Mouse (Mus musculus) spleen, adult 2 months (tissue): ENCODE data around the gene Emilin2. TPM values are rescaled to one million over a fixed set of nuclear protein-coding genes. Genes with fewer than 3 reads are reported as not detected.

Experiments
- DNase-seq, 2 experiments: peaks; one replicate each; pipeline versions ENCODE4 v3.0.0 to v3.0.0-alpha.2; 2012 to 2021; ENCODE audit warnings: low spot score in 2 of 2, low read depth in 1 of 2
- H3K27ac ChIP-seq: fragments of 200-500 bp; 2 replicates; pipeline ENCODE4 v1.5.1; 2012; ENCODE audit warnings: low read length, inconsistent platforms; ENCODE audit not compliant: insufficient read depth
- H3K27me3 ChIP-seq: fragments of 200-500 bp; 2 replicates; pipeline ENCODE4 v1.6.1; 2012; ENCODE audit warnings: mild to moderate bottlenecking, moderate library complexity, low read length, inconsistent platforms; ENCODE audit not compliant: control insufficient read depth, insufficient read depth
- H3K36me3 ChIP-seq: fragments of 200-500 bp; 2 replicates; pipeline ENCODE4 v1.6.1; 2012; ENCODE audit warnings: mild to moderate bottlenecking, low read length, inconsistent platforms; ENCODE audit not compliant: control insufficient read depth, insufficient read depth
- H3K4me1 ChIP-seq: fragments of 200-500 bp; 2 replicates; pipeline ENCODE4 v1.6.1; 2011; ENCODE audit warnings: inconsistent platforms; ENCODE audit not compliant: control insufficient read depth, insufficient read depth, insufficient read length
- H3K4me3 ChIP-seq: fragments of 200-500 bp; 2 replicates; pipeline ENCODE4 v1.5.1; 2011; ENCODE audit warnings: mild to moderate bottlenecking, inconsistent platforms; ENCODE audit not compliant: insufficient read depth, insufficient read length; ENCODE audit errors: extremely low read depth
- CTCF ChIP-seq: fragments of 200-500 bp; IDR thresholded peaks from 2 replicates; pipeline ENCODE4 v1.5.1; 2011; ENCODE audit warnings: mild to moderate bottlenecking, inconsistent platforms; ENCODE audit not compliant: insufficient read depth, insufficient read length, insufficient replicate concordance; ENCODE audit errors: extremely low read depth
- POLR2A ChIP-seq: fragments of 200-500 bp; IDR thresholded peaks from 2 replicates; pipeline ENCODE4 v1.6.1; 2011; ENCODE audit warnings: low read depth, low read length, inconsistent platforms
- WGBS: fragments of 180-500 bp; shearing (Covaris S2); methylation state at CpG from one replicate; pipeline ENCODE4 v1.1.7; 2018; 5-methylcytosine and 5-hydroxymethylcytosine counted together
- polyA plus RNA-seq: library from polyadenylated mRNA; depleted of rRNA; stranded (reverse); fragments of >200 nt; gene quantifications from 2 replicates; pipeline ENCODE4 v1.2.3, GENCODE M21; 2012

Gene Emilin2
- polyA plus RNA-seq, 1 experiment: 20.0 TPM

DNA sequence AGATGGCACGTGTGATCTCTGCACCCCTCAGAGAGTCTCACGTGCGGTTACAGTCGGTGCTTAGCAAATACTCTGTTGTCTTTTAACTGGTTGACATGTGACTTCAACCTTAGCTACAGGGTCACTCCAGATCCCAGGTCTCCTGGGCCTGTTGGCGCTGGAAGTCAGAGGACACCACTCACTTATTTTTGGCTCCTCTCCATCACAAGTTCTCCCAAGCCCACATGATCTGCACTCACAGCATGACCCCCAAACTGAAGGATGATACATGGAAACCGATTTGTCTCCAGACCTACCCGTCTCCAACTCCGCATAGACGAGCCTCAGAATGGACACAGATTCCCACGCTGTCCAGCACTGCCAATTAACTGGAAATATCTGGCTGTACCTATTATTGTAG is 43.6 kb downstream of the Emilin2 start:
- H3K4me1 ChIP-seq: no peaks in the 10 kb centered on the region
- H3K36me3 ChIP-seq: no peaks in the 10 kb centered on the region
- no peaks in the 10 kb centered on the region for H3K27me3 ChIP-seq
- no peak overlapping the region; the same call in 1 of the 2 replicates for H3K27ac ChIP-seq
- no peak for DNase-seq
- WGBS: 86% methylated on average over 10 of the region's 10 CpGs
- no peak for TF ChIP-seq POLR2A
- no peak for TF ChIP-seq CTCF
- H3K4me3 ChIP-seq: no peak overlapping the region

DNA sequence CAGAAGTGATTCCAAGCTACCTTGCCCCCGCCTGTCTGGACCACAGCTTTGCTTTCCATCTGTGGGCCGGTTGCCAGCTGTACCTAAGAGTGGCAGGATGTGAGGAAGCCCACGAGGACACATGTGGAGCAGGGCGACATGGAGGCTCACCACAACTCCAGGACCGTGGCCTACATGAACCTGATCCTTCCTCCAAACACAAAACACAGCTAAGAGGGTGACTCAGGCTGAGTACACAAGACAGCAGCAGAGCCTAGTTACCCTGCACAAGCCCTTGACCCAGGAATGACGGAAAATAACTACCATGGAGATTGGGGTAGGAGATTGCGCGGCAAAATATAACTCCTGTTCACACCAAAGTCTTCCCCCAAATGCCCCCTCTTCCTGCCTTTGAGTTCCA is 44.4 kb downstream of the Emilin2 start:
- H3K4me1 ChIP-seq: no peaks in the 10 kb centered on the region
- TF ChIP-seq CTCF (no peak), POLR2A (no peak)

DNA sequence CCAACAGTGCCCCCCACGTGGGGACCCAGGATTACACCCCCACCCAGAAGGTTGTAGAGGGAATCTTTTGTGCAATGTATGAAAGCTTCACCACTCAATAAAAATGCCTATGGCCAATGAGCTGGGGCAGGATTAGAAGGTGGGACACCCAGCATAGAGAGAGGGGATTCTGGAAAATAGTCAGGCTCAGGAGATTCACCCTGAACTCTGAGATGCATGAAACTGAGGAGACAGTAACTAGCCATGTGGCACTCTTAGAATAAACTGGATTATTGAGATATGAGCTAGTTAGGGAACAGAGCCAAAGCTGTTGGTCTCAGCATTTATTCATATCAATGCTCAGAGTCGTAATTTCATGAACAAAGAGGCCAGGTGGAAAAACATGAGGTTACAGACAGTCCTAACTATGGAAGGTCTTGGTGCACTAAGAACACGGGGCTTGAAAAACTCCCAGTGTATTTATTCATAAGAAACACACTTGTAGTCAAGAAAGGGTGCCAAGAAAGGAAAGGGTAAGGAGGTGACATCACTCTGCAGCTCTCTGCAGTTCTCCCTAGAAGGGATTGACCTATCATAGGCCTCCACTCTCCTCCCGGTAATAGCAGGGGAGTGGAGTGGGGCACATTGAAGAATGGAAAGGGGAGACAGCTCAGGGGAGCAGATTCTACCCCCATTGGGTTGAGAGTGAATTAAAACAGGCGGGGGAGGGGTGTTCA is 46.3 kb downstream of the Emilin2 start:
- TF ChIP-seq POLR2A (no peak), CTCF (no peak)
- Histone ChIP-seq H3K4me1 (no peaks in the 10 kb centered on the region), H3K27me3 (no peaks in the 10 kb centered on the region), H3K36me3 (no peaks in the 10 kb centered on the region), H3K27ac (no peak overlapping the region), H3K4me3 (no peak overlapping the region)
- WGBS: 60% methylated on average over 5 of the region's 5 CpGs
- DNase-seq: no peak

More for the DNA sequence above, 44.4 kb downstream of the Emilin2 start:
- no peak for DNase-seq
- no peak overlapping the region for H3K4me3 ChIP-seq
- H3K36me3 ChIP-seq: no peaks in the 10 kb centered on the region
- H3K27me3 ChIP-seq: no peaks in the 10 kb centered on the region
- 64% methylated on average over 8 of the region's 8 CpGs for WGBS
- H3K27ac ChIP-seq: no peak overlapping the region

DNA sequence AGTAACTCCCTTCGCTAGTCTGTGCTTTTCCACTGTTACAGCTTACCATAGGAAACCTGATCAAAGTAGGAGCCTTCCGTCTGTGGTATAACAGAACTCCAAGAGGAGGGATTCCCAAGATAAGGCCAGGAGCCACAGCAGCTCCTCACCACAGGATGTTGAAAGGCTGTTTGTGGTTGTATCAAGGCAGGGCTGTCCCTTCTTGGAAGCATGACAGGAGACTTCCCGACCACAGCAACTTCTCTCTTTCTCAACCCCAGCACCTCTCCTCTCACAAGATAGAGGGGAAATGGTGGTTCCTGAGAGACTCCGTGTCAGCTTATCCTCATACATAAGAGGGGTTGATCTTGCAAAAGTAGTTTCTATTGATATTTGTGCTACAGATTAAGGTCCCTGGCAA is 47.0 kb downstream of the Emilin2 start:
- H3K27ac ChIP-seq: no peak overlapping the region

DNA sequence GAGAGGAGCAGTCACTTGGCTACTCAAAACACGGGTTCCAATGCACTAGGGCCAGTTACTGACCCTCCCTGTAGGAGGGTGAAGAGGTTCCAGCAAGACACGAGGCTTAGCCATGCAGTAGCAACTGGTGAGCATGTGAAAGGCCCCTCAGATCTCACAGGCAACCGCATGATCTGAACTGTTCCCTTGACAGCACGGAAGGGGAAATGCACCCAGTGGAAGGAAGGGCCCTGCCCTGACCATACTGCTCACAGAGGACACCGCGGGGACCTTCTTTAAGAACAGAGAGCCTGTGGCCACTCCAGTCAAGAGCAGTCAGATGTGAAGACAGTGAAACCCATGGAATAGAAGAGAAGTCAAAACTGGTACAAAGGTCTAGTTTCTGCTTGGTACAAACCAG is 48.6 kb downstream of the Emilin2 start:
- Histone ChIP-seq H3K4me3 (no peak overlapping the region), H3K27ac (no peak overlapping the region), H3K4me1 (no peaks in the 10 kb centered on the region), H3K36me3 (no peaks in the 10 kb centered on the region), H3K27me3 (no peaks in the 10 kb centered on the region)
- DNase-seq: no peak
- 12% methylated on average over 6 of the region's 6 CpGs for WGBS
- TF ChIP-seq CTCF (no peak), POLR2A (no peak)

More for the DNA sequence above, 47.0 kb downstream of the Emilin2 start:
- TF ChIP-seq CTCF: no peak
- TF ChIP-seq POLR2A: no peak
- Histone ChIP-seq H3K4me1 (no peaks in the 10 kb centered on the region), H3K36me3 (no peaks in the 10 kb centered on the region), H3K4me3 (no peak overlapping the region), H3K27me3 (no peaks in the 10 kb centered on the region)
- DNase-seq: no peak
- WGBS: 19% methylated on average over 4 of the region's 4 CpGs

DNA sequence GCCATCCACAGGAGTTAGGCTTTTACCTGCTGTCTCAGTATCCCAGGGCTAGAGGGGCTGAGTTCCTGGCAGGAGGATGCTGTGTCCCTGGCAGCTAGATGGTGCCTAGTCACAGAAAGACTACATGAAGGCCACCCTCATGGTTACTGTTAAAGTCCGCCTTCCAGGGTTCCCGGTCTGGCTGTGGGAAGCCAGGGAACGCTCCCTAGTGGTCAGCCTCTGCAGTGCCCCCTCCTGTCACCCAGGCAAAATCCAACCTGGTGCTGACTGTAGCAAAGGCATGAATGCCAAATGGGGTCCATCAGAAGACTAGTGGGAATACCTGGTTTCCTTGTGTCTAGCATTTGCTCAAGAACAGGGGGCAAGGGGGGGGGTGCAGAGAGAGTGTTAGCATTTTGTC is 51.1 kb downstream of the Emilin2 start:
- Histone ChIP-seq H3K27ac (no peak overlapping the region), H3K27me3 (no peaks in the 10 kb centered on the region), H3K4me1 (no peaks in the 10 kb centered on the region), H3K36me3 (no peaks in the 10 kb centered on the region), H3K4me3 (no peak overlapping the region)
- 94% methylated on average over 3 of the region's 3 CpGs for WGBS
- no peak for DNase-seq
- TF ChIP-seq POLR2A: no peak
- no peak for TF ChIP-seq CTCF

DNA sequence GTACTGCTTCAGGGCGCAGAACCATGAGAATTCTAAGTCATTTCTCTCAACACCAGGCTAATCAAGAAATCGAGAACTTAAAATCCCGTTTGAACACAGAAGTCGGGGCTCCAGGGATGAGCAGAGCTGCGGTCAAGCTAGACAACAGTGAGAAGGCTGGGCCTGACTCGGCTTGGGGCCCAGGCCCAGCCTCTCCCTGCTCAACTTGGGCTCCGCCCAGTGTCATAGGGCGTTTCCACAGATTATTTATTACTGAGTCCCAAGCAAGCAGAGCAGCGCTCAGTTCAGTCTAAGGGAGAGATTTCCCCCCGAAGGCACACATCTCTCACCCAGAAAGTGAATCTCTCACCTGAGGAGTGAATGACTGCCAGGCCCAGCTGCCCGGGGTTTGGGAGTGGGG is 52.1 kb downstream of the Emilin2 start:
- no peak overlapping the region for H3K4me3 ChIP-seq

More for the DNA sequence above, 52.1 kb downstream of the Emilin2 start:
- Histone ChIP-seq H3K27ac (no peak overlapping the region), H3K4me1 (no peaks in the 10 kb centered on the region), H3K27me3 (no peaks in the 10 kb centered on the region), H3K36me3 (no peaks in the 10 kb centered on the region)
- WGBS: 60% methylated on average over 11 of the region's 11 CpGs
- DNase-seq: no peak
- no peak for TF ChIP-seq CTCF
- no peak for TF ChIP-seq POLR2A
